Mouse (Mus musculus) urinary bladder, adult 2 months (tissue): ENCODE data around the gene Stat5b. TPM values are rescaled to one million over a fixed set of nuclear protein-coding genes. Genes with fewer than 3 reads are reported as not detected.

Experiments
- DNase-seq: peaks from one replicate; pipeline ENCODE4 v3.0.0; 2022; ENCODE audit warnings: low spot score
- polyA plus RNA-seq: library from polyadenylated mRNA; depleted of rRNA; stranded (reverse); fragments of >200 nt; gene quantifications from 2 replicates; pipeline ENCODE4 v1.2.3, GENCODE M21; 2012

Gene Stat5b
- polyA plus RNA-seq, 1 experiment: 18.1 TPM

DNA sequence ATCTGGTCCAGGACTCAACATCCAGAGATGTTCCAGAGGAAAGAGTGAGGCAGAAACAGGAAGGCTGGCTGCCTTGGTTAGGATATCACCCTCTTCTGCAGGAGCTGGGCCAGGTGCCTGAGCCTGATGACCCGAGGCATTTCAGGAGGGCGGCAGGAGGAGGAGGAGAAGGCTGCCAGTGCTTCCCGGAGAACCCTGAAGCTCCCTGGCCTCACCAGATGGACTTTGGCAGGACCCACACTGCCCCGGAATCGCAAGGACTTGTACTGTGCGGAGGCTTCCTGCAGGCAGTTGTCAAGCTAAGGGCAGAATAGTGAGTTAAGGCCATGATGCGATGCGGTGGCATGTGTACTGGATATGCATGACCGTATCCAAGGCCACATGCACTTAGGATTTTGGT lies 83.8 kb downstream of the Stat5b start:
- no peak for DNase-seq

DNA sequence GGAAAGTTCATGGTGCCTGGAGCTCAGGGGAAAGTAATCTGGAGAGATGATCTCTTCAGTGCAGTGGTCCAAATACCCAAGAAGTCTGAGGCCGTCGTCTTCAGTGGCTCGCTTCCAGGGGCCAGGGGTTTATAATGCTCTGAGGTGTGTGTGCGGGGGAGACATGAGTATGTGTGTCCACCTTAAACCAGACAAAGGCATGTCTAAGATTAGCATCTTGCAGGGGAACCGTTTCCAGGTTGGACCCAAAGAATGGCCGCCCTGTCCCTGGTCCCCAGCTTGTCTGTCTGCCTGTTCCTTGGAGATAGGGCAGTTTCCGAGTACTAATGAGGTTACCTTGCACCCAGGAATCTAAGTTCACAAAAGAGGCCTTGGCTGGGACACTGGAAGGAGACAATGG lies 87.7 kb downstream of the Stat5b start, which contains the start of gene Hcrt:
Hcrt (minus strand) TSS at position 101 of the 400 bp plus-strand sequence.
- DNase-seq: no peak

DNA sequence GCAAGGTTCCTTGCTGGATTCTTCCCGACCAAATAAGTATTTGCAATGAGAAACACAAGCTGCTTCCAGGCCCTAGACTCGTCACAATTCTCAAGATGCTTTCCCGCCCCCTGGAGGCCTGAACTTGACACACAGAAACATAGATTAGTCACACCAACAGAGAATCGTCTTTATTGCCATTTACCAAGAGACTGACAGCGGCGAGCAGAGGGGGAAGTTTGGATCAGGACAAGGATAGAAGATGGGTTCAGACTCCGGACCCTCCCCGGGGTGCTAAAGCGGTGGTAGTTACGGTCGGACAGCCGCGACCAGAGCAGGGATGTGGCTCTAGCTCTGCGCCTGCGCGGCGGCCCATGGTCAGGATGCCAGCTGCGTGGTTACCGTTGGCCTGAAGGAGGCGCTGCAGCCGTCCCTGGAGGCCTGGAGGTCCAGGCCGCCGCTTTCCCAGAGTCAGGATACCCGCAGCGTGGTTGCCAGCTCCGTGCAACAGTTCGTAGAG lies 88.9 kb downstream of the Stat5b start:
- DNase-seq: peak; percentile 71

DNA sequence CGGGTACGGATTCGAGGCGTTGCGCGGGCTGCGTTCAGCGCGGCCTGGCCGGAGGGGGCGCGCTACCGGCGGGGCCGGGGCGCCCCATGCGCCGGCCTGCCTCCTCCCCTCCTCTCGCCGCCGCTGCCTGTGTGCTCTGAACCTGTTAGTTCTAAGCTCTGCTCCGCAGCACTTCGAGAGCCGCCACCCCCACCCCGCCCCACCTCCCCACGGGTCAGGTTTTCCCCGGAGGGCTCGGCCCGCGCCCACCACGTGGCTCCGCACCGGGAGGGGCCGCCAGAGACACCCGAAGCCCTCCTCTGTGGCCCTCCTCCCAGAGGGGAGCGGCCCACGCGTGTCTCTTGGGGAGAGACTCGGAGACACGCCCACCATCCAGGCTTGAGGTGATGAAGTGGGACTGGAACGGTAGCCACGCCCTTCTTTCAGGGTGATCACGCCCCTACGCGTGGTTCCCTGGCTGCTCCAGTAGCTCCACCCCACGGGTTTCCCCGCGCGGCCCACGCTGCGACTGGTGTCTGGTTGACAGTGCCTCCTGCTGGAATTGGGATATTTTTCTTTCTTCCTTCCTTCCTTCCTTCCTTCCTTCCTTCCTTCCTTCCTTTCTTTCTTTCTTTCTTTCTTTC lies 90.8 kb downstream of the Stat5b start, which contains the start of gene Kcnh4:
Kcnh4 (minus strand) TSS at position 332 of the 623 bp plus-strand sequence.
- DNase-seq: no peak

DNA sequence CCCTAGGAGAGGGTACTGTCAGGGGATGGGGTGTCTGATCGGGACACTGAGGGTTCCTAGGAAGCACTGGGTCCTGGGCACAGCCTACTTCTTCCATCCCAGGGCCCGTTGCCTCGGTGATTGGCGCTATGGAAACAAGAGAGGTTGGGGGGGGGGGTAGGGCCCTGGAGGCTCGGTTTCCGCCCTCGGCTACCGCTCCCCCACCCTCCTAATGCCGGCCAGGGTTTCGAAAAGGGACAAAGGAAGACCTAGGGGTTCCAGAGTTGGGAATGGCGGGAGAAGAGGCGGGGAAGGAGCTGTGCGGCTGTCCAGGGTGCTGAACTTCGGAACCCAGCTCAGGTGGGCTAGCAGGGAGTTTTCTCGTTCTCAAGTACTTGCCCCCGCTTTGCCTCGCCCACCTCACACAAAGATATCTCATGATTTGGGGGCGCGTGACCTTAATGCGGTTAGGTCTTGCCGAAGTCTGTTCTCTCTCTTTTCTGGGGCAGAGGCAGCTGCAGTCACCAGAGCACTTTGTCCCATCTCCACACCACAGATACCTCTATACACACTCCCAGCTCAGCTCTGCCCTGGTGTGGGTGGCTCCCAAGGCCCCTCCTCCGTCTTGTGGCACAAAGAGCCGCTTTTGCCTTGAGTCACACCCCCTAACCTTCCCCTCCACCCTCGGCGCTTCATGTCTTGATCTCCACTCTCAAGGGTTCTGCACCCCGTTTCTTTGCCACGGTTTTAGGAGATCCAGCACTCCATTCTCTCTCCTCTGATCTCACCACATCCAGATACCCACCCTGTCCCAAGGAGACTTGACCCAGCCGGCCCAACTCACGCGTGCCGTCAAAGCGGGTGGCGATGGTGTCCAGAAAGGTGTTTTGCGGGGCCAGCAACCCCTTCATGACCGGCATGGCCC lies 91.6 kb downstream of the Stat5b start:
- no peak for DNase-seq

DNA sequence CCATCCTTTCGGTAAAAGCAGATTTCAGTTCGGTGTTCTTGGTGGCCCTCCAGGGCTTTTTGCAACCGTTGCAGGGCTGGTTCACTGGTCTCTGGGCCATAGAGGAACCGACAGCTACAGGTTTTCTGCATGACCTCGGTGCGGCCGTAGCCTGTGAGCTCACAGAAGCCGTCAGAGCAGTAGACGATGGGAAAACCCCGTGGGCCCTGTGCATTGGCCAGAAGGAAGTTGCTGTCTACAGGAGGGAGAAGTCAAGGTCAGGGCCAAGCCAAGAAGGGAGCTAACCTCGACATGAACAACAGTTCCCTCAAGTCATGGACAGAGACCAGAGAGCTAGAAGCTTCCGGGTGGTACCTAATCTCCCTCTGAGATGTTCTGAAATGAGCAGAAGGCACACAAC lies 93.0 kb downstream of the Stat5b start:
- DNase-seq: no peak

DNA sequence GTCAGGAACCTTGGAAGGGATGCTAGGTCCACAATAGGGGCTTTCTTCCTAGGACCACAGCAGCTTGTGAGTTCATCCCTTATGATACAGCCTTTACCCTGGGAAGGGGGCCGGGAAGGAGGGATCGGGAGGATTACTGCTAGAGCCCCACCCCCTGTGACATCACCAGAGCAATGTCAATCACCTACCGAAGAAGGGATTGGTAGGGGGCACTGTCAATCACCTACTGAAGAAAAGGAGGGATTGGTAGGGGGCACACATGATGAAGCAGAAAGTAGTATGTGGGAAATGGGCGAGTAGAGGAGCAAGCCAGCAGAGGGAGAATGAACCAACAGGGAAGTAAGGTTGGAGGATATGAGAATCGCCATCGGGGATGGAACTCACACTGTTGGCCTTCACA lies 94.0 kb downstream of the Stat5b start:
- no peak for DNase-seq

DNA sequence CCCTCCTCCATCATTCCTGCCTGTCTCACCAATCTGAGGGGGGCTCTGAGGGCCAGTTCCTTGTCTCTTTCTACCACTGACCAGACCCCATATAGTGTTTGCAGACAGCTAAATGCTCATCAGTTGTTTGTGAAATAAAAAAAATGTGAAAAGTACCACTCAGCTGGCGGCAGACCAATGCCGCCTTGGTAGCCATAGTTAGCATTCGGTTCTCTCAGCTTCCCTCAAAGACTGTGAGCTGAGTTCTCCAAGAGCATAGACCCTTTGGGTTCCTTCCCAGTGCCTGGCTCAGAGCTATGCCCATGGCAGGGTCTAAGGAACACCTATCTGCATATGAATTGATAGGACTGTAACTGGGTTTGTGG lies 95.8 kb downstream of the Stat5b start:
- DNase-seq: no peak

DNA sequence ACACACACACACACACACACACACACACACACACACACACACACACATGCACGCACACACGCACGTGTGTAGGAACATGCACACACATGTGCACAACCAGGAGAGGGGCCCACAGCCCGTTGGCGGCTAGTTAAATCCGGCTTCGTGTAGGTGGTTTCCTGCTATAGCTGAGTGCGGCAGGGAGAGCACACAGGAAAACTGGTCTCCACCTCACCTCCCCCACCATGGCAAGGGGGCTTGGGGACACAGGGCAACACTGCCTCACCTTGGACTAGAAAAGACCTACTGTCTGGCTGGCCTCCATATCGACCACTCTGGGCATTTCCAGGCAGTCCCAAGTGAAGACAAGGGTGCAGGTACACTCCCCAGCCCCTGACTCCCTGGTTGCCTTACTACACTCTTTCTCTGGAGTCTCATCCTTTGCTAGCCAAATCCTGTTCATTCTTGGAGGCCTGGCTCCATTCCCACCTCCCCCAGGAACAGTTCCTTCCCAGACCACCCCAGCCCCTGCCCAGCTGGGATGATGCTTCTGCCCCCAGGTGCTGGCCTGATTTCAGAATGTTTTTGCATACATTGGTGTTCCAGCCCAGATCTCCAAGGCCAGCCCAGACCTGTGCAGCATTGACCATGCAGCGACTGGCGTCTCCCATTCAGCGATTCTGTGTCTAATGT lies 96.4 kb downstream of the Stat5b start:
- DNase-seq: no peak

DNA sequence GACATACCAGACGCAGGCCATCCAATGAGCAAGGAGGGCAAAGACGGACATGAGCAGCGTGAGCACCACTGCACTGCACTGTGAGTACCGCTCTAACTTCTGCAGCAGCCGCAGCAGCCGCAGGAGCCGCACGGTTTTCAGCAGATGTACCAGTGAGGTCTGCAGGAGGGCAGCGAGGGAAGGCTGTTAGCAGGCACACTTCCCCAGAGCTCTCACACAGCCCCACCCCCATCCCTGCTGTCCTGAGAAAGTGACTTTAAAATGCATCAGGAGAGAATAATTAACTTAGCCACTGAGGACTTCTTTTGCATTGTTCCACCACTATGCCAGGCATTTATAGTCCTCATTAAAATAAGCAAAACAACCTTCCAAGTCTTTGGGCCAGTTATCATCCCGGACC lies 98.2 kb downstream of the Stat5b start:
- no peak for DNase-seq

DNA sequence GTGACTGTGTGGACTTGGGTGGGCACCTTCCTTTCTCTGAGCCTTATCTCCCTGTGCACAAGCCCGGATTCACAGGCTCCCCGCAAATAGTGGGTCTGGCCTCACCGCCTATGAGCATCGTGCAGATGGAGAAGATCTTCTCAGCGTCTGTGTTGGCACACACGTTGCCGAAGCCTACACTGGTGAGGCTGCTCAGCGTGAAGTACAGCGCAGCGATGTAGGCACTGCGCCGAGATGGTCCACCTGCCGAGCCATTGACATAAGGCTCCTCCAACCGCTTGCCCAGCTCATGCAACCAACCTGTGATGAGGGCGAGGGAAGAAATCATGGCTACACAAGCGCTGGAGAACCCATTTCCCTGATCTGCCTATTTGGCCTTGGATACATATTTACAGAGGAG lies 100.4 kb downstream of the Stat5b start:
- DNase-seq: no peak

DNA sequence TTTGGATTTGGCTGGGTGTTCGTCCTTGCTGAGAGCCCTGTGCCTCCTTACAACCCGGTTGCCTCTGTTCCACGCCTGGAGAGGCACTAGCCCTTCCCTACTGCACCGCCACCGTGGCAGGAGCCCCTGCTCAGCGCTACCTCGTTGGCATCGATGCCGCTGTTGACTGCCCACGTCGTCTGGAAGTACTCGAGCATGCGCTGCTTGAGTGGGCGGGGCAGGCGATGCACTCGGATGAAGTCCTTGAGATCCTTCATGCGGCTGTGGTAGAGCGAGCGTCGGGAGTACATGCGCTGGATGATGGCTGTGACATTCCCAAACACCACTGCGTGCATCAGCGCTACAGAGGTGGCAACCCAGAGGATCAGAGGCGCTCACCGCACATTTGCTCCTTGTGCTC lies 101.1 kb downstream of the Stat5b start:
- DNase-seq: no peak

DNA sequence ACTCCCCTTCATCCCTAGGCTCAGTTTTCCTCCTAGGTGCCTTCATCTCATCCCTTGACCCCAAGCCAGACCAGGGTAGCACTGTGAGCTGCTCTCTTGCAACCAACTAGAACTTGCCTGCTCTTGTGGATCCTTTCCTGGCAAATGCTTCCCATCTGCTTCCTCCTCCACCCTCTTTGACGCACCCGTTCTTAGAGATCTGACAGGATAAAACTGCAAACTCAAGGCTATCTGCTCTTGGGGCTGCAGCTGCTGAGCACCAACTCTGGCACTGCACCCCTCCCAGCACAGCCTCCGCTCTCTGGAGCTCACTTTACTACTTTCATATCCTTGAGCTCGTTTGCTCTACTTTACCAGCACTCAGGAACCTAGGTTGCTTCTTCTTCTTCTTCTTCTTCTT lies 101.9 kb downstream of the Stat5b start:
- no peak for DNase-seq

DNA sequence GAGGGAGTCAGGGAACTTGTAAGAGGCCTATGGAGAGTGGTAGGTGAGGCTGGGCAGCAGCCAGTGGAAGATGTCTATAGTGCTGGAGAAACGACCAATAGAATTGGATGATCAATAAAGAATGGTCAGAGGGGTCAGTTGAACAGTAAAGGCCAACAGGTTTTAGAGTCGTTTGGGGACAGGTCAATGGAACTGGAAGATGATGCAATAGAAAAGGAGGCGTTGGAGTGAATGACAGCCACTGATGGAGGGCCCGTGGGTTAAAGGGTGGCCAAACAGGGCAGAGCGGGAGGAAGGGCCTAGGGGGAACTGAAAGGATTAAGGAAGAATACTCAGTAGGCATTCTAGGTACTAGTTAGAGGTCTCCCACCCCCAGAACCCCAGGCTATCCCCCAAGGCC lies 103.4 kb downstream of the Stat5b start:
- no peak for DNase-seq

DNA sequence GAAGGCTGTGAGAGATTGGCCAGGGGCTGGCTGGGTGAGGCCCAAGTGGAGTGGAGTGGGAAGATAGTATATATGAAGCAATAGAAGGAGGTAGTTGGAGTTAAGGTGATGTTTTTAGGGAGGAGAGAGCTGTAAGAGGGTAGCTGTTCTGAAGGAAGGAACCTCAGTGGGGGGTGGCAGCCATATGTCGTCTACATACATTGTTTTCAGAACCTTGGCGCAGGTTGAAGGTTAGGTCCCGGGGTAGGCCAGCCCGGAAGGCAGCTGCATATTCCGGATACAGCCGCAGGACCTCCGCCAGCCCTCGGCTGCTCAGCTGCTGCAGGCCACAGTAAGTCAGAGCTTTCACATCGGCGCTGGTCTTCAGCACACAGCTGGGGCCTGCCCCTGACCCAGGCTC lies 104.0 kb downstream of the Stat5b start:
- DNase-seq: no peak

DNA sequence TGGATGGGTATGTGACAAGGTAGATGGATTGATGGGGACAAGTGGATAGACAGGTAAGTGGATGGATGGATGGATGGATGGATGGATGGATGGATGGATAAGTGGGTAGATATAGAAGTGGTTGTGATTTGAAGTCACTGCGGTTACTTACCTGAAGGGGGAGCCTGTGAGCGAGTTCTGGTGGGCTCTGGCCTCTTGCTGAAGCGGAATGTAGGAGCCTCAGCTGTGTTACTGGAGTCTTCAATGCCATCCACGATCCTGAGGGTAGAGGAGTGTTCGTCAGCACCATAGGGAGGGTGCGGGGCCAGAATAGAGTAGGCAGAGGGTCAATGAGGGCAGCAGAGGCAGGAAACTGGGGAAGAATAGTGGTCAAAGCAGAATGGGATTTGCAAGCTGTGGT lies 105.4 kb downstream of the Stat5b start:
- no peak for DNase-seq

DNA sequence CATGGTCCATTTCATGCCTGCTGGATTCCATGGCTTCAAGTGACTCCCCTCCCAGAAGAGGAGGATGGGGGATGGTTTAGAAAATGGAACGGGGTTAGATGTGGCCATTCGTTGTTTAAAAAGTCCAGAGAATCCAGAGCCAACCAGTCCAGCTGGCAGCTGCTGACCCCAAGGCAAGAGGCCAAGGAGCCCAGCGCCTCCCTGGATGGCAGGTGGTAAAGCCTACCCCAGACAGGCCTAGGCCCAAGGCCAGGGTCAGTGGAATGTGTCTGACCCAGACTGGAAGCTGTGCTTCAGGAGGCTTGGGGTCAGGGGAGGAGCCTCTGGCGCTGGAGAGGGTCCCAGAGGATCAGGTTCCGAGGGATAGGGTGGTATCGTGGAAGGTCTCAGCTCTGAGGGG lies 109.2 kb downstream of the Stat5b start:
- no peak for DNase-seq

DNA sequence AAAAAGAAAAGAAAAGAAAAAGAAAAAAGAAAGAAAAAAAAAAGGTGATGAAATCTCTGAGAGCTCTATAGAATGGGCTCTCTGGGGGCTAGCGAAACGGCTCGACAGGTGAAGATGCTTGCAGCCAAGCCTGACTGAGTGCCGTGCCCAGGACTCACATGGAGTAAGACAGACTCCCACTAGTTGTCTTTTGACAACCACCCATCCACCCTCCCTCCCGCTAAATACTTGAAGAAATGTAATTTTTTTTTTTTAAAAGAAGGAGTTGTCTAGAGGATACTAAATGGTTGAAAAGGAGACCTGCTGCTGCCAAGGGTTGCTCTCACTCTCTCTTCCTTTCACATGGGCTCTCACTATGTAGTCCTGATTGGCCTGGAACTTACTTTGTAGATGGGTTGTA lies 111.8 kb downstream of the Stat5b start:
- DNase-seq: no peak

DNA sequence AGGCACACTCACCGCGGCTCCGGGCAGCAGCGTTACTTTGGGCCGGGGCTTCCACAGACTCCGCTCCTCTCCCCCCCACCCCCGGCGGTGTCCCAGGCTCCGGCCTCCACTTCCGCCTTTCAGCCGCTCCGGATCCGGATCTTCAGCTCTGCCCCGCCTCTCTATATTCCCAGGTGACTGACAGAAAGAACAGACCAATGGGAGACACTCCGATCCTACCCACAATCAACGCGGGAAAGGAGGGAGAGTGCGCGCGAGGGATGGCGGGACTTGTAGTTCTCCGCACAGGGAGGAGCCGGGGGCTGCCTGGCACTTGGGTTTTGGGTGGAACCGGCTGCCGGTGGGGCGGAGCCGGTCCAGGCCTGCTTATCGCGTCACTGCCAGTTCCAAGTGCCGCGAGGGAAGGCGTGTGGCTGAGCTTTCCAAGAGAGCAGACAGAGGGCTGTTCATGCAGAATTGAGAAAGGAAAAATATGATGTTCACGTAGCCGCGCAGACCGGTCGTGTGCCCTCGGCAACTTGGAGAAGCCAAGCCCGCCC lies 112.4 kb downstream of the Stat5b start, which contains the start of gene Rab5c:
Rab5c (minus strand) TSS at position 150 of the 539 bp plus-strand sequence.
- DNase-seq: peak; percentile 88

DNA sequence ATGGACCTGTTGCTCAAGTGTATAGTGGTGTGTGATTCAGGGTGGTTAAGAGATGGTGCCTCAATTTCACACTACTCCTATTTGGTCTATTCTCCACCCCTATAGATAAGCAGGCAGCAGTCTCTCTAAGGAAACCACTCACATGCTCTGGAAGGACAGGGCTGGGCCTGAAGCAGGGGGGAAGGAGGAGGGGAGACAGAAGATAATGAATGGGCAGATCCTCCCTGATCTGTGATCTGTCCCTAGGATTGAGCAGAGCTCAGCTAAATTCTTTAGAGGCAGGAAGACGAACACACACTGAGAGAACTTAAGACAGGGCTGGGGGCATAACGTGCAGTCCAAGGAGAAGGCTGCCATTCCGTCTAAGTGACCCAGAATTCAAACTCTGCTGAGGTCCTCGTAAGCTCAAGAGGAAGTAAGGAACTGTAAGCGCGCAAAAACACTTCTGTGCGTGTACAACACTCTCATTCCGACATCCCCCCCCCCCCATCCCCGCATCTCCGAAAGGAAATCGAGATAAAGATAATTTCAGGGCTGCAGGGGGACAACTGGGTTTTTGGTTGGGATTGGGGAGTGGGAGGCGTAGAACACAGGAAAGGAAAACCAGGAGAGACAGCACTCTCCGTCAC lies 113.3 kb downstream of the Stat5b start:
- no peak for DNase-seq

DNA sequence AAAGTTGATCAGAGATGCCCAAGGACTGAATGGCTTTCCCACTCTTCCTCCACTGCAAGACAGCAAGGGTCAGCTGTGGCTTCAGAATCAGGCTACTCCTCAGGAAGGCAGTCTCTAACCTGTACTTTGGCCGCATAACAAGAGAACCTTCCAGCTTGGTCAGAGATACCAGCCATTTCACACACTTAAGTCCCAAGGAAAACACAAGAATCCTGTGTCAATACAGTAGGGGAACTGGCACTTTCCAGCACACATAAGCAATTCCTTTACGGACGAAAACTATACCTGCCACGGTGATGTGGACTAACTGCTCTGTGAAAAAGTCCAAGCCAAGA lies 113.8 kb downstream of the Stat5b start:
- no peak for DNase-seq
